Mouse (Mus musculus) R1 (cell line): ENCODE results near the gene Ttll3.

Experiments used
- DNase-seq: peaks from one replicate; pipeline ENCODE4 v3.0.0-alpha.2; 2018; ENCODE audit warnings: low read depth, low spot score

Gene Ttll3

GRCm38 (mm10) chr6:113458635-113459034, 69.6 kb downstream of the Ttll3 start:
- peak; percentile 50 for DNase-seq

DNA sequence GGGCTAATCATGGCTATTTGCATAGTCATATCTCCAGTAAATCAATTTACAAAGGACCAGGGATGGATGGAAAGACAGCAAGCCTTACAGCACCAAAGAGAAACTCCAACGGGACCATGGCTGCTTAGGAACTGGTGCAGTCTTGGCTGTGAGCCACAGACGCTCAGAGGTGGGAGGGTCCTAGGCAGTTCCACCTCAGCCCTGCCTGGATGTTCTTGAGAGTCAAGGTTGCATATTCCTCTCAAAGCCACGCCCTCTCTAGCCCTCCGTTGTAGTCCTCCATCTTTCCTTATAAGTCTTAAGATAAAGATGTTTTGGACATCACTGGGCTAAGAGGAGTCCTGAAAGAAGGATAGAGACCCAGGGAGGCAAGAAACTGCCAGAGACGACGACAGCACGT, 75.0 kb downstream of the Ttll3 start:
- DNase-seq = peak; percentile 45
